Mouse (Mus musculus): ENCODE results near the gene Olfr323. TPM values are rescaled to one million over a fixed set of nuclear protein-coding genes. Genes with fewer than 3 reads are reported as not detected.

The Olfr323 gene
- polyA plus RNA-seq, 1 experiment from 2014 or later = not detected

DNA sequence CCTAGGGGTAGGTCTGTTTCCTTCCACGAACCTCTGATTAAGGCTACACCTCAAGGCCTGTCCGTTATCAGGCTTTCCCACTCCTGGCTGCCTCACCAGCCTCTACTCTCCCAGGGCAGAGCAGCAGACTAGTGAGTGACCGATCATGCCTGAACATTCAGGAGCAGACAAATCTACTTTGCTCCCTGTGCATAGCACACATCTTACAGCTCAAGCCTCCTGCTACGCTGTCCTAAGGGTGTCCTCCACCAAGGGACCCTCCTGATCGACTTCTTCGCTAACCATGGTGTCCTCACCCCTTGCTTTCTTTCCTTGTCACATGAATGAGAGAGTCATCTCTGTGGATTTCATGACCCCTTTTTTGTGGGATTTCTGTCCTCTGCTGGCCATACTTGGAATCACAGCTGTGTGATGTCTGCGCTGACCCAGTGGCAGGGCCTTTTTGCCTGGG lies 42.4 kb downstream of the Olfr323 start:
- H3K9ac ChIP-seq (ENCODE audit: low read depth, low read length) = no peak overlapping the region
- H3K36me3 ChIP-seq (ENCODE audit: control insufficient read depth, insufficient read depth, low read length) = no peaks in the 10 kb centered on the region
- no peaks in the 10 kb centered on the region for H3K4me1 ChIP-seq (ENCODE audit: control insufficient read depth, insufficient read depth, low read length)
- H3K27me3 ChIP-seq (replicated peaks; ENCODE audit: control insufficient read depth, insufficient read depth, low read length) = no peaks in the 10 kb centered on the region
- WGBS = 76% methylated on average over 7 of the region's 7 CpGs
- H3K4me2 ChIP-seq (ENCODE audit: low read depth, low read length) = no peak overlapping the region
- no peak overlapping the region for H3K4me3 ChIP-seq (ENCODE audit: low read length)
- no peak overlapping the region for H3K27ac ChIP-seq (ENCODE audit: low read length)
- no peaks in the 10 kb centered on the region for H3K9me3 ChIP-seq (ENCODE audit: control insufficient read depth, low read length)
- ATAC-seq = no peak

GRCm38 (mm10) chr11:58578636-58579035 lies 51.7 kb downstream of the Olfr323 start:
- H3K27me3 ChIP-seq (replicated peaks; ENCODE audit: control insufficient read depth, insufficient read depth, low read length) = no peaks in the 10 kb centered on the region
- no peaks in the 10 kb centered on the region for H3K9me3 ChIP-seq (ENCODE audit: control insufficient read depth, low read length)
- H3K36me3 ChIP-seq (ENCODE audit: control insufficient read depth, insufficient read depth, low read length) = no peaks in the 10 kb centered on the region
- no peak overlapping the region for H3K27ac ChIP-seq (ENCODE audit: low read length)
- ATAC-seq = no peak
- no peaks in the 10 kb centered on the region for H3K4me1 ChIP-seq (ENCODE audit: control insufficient read depth, insufficient read depth, low read length)
- no peak overlapping the region for H3K4me2 ChIP-seq (ENCODE audit: low read depth, low read length)
- no peak overlapping the region for H3K9ac ChIP-seq (ENCODE audit: low read depth, low read length)
- H3K4me3 ChIP-seq (ENCODE audit: low read length) = no peak overlapping the region
- 71% methylated on average over 8 of the region's 8 CpGs for WGBS

GRCm38 (mm10) chr11:58577430-58577829 lies 52.9 kb downstream of the Olfr323 start, which contains the start of gene Olfr325:
Gene Olfr325, plus strand, starts transcription at chr11:58577730.
- 75% methylated on average over 1 of the region's 1 CpGs for WGBS
- Histone ChIP-seq H3K9me3 (ENCODE audit: control insufficient read depth, low read length) (no peaks in the 10 kb centered on the region), H3K9ac (ENCODE audit: low read depth, low read length) (no peak within 1 kb of the TSS), H3K4me2 (ENCODE audit: low read depth, low read length) (no peak within 1 kb of the TSS), H3K27me3 (replicated peaks; ENCODE audit: control insufficient read depth, insufficient read depth, low read length) (no peaks in the 10 kb centered on the region), H3K27ac (ENCODE audit: low read length) (no peak within 1 kb of the TSS), H3K4me1 (ENCODE audit: control insufficient read depth, insufficient read depth, low read length) (no peaks in the 10 kb centered on the region), H3K36me3 (ENCODE audit: control insufficient read depth, insufficient read depth, low read length) (no peaks in the 10 kb centered on the region), H3K4me3 (ENCODE audit: low read length) (no peak within 1 kb of the TSS)
- no peak for ATAC-seq

Other genes starting within 250 kb of the Olfr323 start
- gene 1810065E05Rik, start 209.4 kb downstream of the Olfr323 start, polyA plus RNA-seq (2015; fragmentation: Nextera tagmentation; extraction: Ambion mirVana) = 0.15 and 0.20 TPM in 2 replicates
- gene Gm12253, start 197.9 kb downstream of the Olfr323 start, polyA plus RNA-seq (2015; fragmentation: Nextera tagmentation; extraction: Ambion mirVana) = not detected in 2 replicates
- gene Lypd9, start 177.6 kb downstream of the Olfr323 start, polyA plus RNA-seq (2015; fragmentation: Nextera tagmentation; extraction: Ambion mirVana) = not detected in 2 replicates
- not detected in 2 replicates for gene Olfr30, start 168.2 kb downstream of the Olfr323 start, polyA plus RNA-seq (2015; fragmentation: Nextera tagmentation; extraction: Ambion mirVana)
- gene Olfr332, start 137.9 kb downstream of the Olfr323 start, polyA plus RNA-seq (2015; fragmentation: Nextera tagmentation; extraction: Ambion mirVana) = not detected in 2 replicates
- gene Olfr331, start 127.9 kb downstream of the Olfr323 start, polyA plus RNA-seq (2015; fragmentation: Nextera tagmentation; extraction: Ambion mirVana) = not detected in 2 replicates
- gene Olfr330, start 95.7 kb downstream of the Olfr323 start, polyA plus RNA-seq (2015; fragmentation: Nextera tagmentation; extraction: Ambion mirVana) = not detected in 2 replicates
- not detected in 2 replicates for gene Olfr329-ps, start 84.1 kb downstream of the Olfr323 start, polyA plus RNA-seq (2015; fragmentation: Nextera tagmentation; extraction: Ambion mirVana)
- gene Olfr328, start 74.9 kb downstream of the Olfr323 start, polyA plus RNA-seq (2015; fragmentation: Nextera tagmentation; extraction: Ambion mirVana) = 0.06 TPM in 1 of 2 replicates, not detected in the other
- gene Olfr224, start 59.9 kb downstream of the Olfr323 start, polyA plus RNA-seq (2015; fragmentation: Nextera tagmentation; extraction: Ambion mirVana) = not detected in 2 replicates
- not detected in 2 replicates for gene Olfr325, start 52.8 kb downstream of the Olfr323 start, polyA plus RNA-seq (2015; fragmentation: Nextera tagmentation; extraction: Ambion mirVana)
- gene Olfr324, start 35.4 kb downstream of the Olfr323 start, polyA plus RNA-seq (2015; fragmentation: Nextera tagmentation; extraction: Ambion mirVana) = not detected in 2 replicates
- 0.51 TPM in 1 of 2 replicates, not detected in the other for gene 2210407C18Rik, start 14.4 kb downstream of the Olfr323 start, polyA plus RNA-seq (2015; fragmentation: Nextera tagmentation; extraction: Ambion mirVana)
- 0.12 and 0.27 TPM in 2 replicates for gene Trim58, start 10.0 kb upstream of the Olfr323 start, polyA plus RNA-seq (2015; fragmentation: Nextera tagmentation; extraction: Ambion mirVana)
- gene Olfr322, start 28.3 kb upstream of the Olfr323 start, polyA plus RNA-seq (2015; fragmentation: Nextera tagmentation; extraction: Ambion mirVana) = not detected in 2 replicates
- not detected in 2 replicates for gene Olfr320, start 50.6 kb upstream of the Olfr323 start, polyA plus RNA-seq (2015; fragmentation: Nextera tagmentation; extraction: Ambion mirVana)
- gene Olfr319, start 68.7 kb upstream of the Olfr323 start, polyA plus RNA-seq (2015; fragmentation: Nextera tagmentation; extraction: Ambion mirVana) = not detected in 2 replicates
- gene Olfr318, start 93.5 kb upstream of the Olfr323 start, polyA plus RNA-seq (2015; fragmentation: Nextera tagmentation; extraction: Ambion mirVana) = not detected in 2 replicates
- not detected in 2 replicates for gene Olfr317, start 108.7 kb upstream of the Olfr323 start, polyA plus RNA-seq (2015; fragmentation: Nextera tagmentation; extraction: Ambion mirVana)
- not detected in 2 replicates for gene Olfr316, start 122.2 kb upstream of the Olfr323 start, polyA plus RNA-seq (2015; fragmentation: Nextera tagmentation; extraction: Ambion mirVana)
- not detected in 2 replicates for gene Olfr315, start 142.7 kb upstream of the Olfr323 start, polyA plus RNA-seq (2015; fragmentation: Nextera tagmentation; extraction: Ambion mirVana)
- gene Olfr314, start 152.5 kb upstream of the Olfr323 start, polyA plus RNA-seq (2015; fragmentation: Nextera tagmentation; extraction: Ambion mirVana) = not detected in 2 replicates
- gene Fam183b, start 171.5 kb upstream of the Olfr323 start, polyA plus RNA-seq (2015; fragmentation: Nextera tagmentation; extraction: Ambion mirVana) = 8.5 and 10.4 TPM in 2 replicates
- not detected in 2 replicates for gene Olfr313, start 184.5 kb upstream of the Olfr323 start, polyA plus RNA-seq (2015; fragmentation: Nextera tagmentation; extraction: Ambion mirVana)
- gene Olfr312, start 198.7 kb upstream of the Olfr323 start, polyA plus RNA-seq (2015; fragmentation: Nextera tagmentation; extraction: Ambion mirVana) = not detected in 2 replicates
- gene Olfr311, start 208.8 kb upstream of the Olfr323 start, polyA plus RNA-seq (2015; fragmentation: Nextera tagmentation; extraction: Ambion mirVana) = not detected in 2 replicates
- 5.2 and 5.6 TPM in 2 replicates for gene Gm12258, start 216.7 kb upstream of the Olfr323 start, polyA plus RNA-seq (2015; fragmentation: Nextera tagmentation; extraction: Ambion mirVana)
- gene 2810021J22Rik, start 236.7 kb upstream of the Olfr323 start, polyA plus RNA-seq (2015; fragmentation: Nextera tagmentation; extraction: Ambion mirVana) = 5.2 and 5.3 TPM in 2 replicates